Mouse (Mus musculus) C2C12 (cell line): ENCODE results near the gene Tns4.

ENCODE experiments used
- CTCF ChIP-seq: IDR thresholded peaks from one replicate; pipeline ENCODE4 v1.5.1; 2011; ENCODE audit not compliant: control insufficient read depth, insufficient read depth, insufficient read length
- FOSL1 ChIP-seq: IDR thresholded peaks from one replicate; pipeline ENCODE4 v1.8.0; 2011; ENCODE audit warnings: mild to moderate bottlenecking, low read length; ENCODE audit not compliant: poor library complexity, insufficient read depth, severe bottlenecking
- MAX ChIP-seq: IDR thresholded peaks from one replicate; pipeline ENCODE4 v1.6.1; 2011; ENCODE audit warnings: mild to moderate bottlenecking, control low read depth
- MYOG ChIP-seq: IDR thresholded peaks from one replicate; pipeline ENCODE4 v1.6.1; 2011; ENCODE audit not compliant: control insufficient read depth, insufficient read length; ENCODE audit errors: extremely low read depth
- USF1 ChIP-seq: IDR thresholded peaks from one replicate; pipeline ENCODE4 v1.6.1; 2011; ENCODE audit warnings: low read depth, mild to moderate bottlenecking, control low read depth, moderate library complexity

GRCm38 (mm10) chr11:99124635-99125029 lies 35.5 kb upstream of the Tns4 start:
- TF ChIP-seq CTCF: no peak
- no peak for TF ChIP-seq MYOG
- no peak for TF ChIP-seq FOSL1
- no peak for TF ChIP-seq USF1
- TF ChIP-seq MAX: no peak
